Mouse (Mus musculus) hindbrain, embryonic 10.5 days (tissue): Measurements from ENCODE around the gene Nme1. TPM values are rescaled to one million over a fixed set of nuclear protein-coding genes. Genes with fewer than 3 reads are reported as not detected.

Experiments
- DNase-seq: peaks from one replicate; pipeline ENCODE4 v3.0.0-alpha.2; 2017; ENCODE audit warnings: low spot score
- H3K27ac ChIP-seq: fragments of 300-500 bp; sonication (generic); 2 replicates; pipeline ENCODE4 v1.5.1; 2016; ENCODE audit warnings: mild to moderate bottlenecking, moderate library complexity
- H3K27me3 ChIP-seq: fragments of 300-500 bp; sonication (generic); 2 replicates; pipeline ENCODE4 v1.6.1; 2016; ENCODE audit warnings: mild to moderate bottlenecking; ENCODE audit not compliant: poor library complexity, insufficient read depth, severe bottlenecking
- H3K36me3 ChIP-seq: fragments of 300-500 bp; sonication (generic); 2 replicates; pipeline ENCODE4 v1.6.1; 2016; ENCODE audit warnings: mild to moderate bottlenecking, moderate library complexity
- H3K4me1 ChIP-seq: fragments of 300-500 bp; sonication (generic); replicated peaks from 2 replicates; pipeline ENCODE4 v1.6.1; 2016; ENCODE audit warnings: mild to moderate bottlenecking
- H3K4me3 ChIP-seq: fragments of 300-500 bp; sonication (generic); 2 replicates; pipeline ENCODE4 v1.5.1; 2016; ENCODE audit warnings: mild to moderate bottlenecking, moderate library complexity
- H3K9me3 ChIP-seq: fragments of 300-500 bp; sonication (generic); 2 replicates; pipeline ENCODE4 v1.6.1; 2016; ENCODE audit warnings: mild to moderate bottlenecking, moderate library complexity
- WGBS: fragments of 180-500 bp; shearing (Covaris S2); methylation state at CpG from one replicate; pipeline ENCODE4 v1.1.7; 2016; 5-methylcytosine and 5-hydroxymethylcytosine counted together
- polyA plus RNA-seq: library from polyadenylated mRNA; unstranded; fragments of >200 nt; fragmentation: Nextera tagmentation; extraction: Ambion mirVana; gene quantifications from 2 replicates; pipeline ENCODE4 v1.2.1, GENCODE M21; 2016

The Nme1 gene
- polyA plus RNA-seq: 314 and 317 TPM in 2 replicates

GRCm38 (mm10) chr11:93968005-93968847 is at the start of gene Nme1, which contains the start of gene Gm20390:
TSS of gene Nme1 (minus strand) at chr11:93968521.
TSS of gene Gm20390 (minus strand) at chr11:93968293.
- no peaks in the 10 kb centered on the region for H3K9me3 ChIP-seq
- peak within 1 kb of the TSS; percentile 92 for H3K27ac ChIP-seq
- H3K36me3 ChIP-seq: peaks cover 30% of the 10 kb centered on the region
- peak; percentile 98 for DNase-seq
- H3K4me1 ChIP-seq: peaks cover 19% of the 10 kb centered on the region
- WGBS: under 1% methylated on average over 40 of the region's 40 CpGs
- no peaks in the 10 kb centered on the region for H3K27me3 ChIP-seq
- H3K4me3 ChIP-seq: peak within 1 kb of the TSS; percentile 77

GRCm38 (mm10) chr11:94003346-94003745 is 35.0 kb upstream of the Nme1 start:
- 91% methylated on average over 2 of the region's 2 CpGs for WGBS

DNA sequence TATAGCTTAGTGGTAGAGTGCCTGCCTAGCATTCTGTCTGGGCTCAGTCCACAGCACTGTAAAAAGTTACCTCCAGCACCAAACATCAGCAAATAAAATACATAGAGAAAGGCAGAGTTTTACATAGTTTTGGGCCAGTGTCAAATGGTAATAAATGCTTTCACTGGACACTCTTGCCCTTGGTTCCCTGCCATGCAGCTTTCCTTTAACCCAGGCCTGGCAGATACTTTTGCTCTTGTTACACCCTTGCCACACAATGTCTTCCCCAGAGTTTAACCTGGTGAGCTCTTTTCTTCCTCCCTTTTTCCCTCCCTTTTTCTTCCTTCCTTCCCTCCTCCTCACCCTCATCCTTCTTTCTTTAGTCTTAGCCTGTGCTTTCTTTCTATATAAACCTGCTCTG is 31.0 kb upstream of the Nme1 start:
- no peak overlapping the region for H3K4me3 ChIP-seq
- H3K27me3 ChIP-seq: no peaks in the 10 kb centered on the region
- peaks cover 40% of the 10 kb centered on the region for H3K4me1 ChIP-seq
- peaks cover 9% of the 10 kb centered on the region; the same call in 1 of the 2 replicates for H3K36me3 ChIP-seq
- DNase-seq: no peak
- H3K27ac ChIP-seq: no peak overlapping the region
- 0 out of 2 replicates have a peak, but pooled peaks cover 3% of the 10 kb centered on the region for H3K9me3 ChIP-seq

More at GRCm38 (mm10) chr11:94003346-94003745, 35.0 kb upstream of the Nme1 start:
- H3K36me3 ChIP-seq: peaks cover 13% of the 10 kb centered on the region; the same call in 1 of the 2 replicates
- H3K9me3 ChIP-seq: 0 out of 2 replicates have a peak, but pooled peaks cover 3% of the 10 kb centered on the region
- no peaks in the 10 kb centered on the region for H3K27me3 ChIP-seq
- peaks cover 8% of the 10 kb centered on the region for H3K4me1 ChIP-seq
- no peak for DNase-seq
- no peak overlapping the region for H3K4me3 ChIP-seq
- H3K27ac ChIP-seq: no peak overlapping the region

DNA sequence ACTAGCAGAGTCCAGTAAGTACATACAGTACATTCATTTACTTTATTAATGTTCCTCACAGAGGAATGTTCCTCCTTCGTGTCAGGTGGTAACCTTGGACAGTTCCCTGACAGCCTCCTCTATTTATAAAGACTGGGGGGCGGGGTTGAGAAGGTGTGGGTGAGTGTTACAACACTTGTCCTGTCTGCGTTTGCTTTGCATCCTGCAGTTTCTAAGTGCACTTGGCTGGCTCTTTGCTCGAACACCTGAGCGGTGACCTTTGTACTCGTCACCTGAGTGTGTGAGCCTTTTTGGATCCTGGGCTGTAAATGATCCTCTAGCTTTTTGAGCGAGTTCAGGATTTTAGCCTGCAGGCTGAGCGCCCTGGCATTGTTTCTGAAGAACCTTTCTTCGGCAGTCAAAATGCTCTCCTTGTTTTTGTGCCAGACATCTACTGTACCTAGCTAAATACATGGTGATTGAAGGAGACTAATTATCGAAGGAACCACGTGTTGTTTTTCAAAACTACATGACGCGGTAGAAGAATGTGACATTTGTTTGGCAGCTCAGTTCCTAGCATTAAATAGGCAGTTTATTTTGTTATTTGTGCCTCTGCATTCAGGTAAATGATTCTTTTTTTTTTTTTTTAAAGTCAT is 28.9 kb upstream of the Nme1 start:
- peaks cover 40% of the 10 kb centered on the region for H3K4me1 ChIP-seq
- peak overlapping the region; percentile 87 for H3K4me3 ChIP-seq
- 43% methylated on average over 13 of the region's 13 CpGs for WGBS
- H3K27me3 ChIP-seq: no peaks in the 10 kb centered on the region
- peaks cover under 1% of the 10 kb centered on the region; the same call in 1 of the 2 replicates for H3K36me3 ChIP-seq
- no peak overlapping the region; the same call in 1 of the 2 replicates for H3K27ac ChIP-seq
- no peak for DNase-seq
- no peaks in the 10 kb centered on the region for H3K9me3 ChIP-seq

GRCm38 (mm10) chr11:93996306-93997140 is 28.2 kb upstream of the Nme1 start:
- under 1% methylated on average over 58 of the region's 58 CpGs for WGBS
- H3K27ac ChIP-seq: peak overlapping the region; percentile 93
- peaks cover 40% of the 10 kb centered on the region for H3K4me1 ChIP-seq
- peak overlapping the region; percentile 87 for H3K4me3 ChIP-seq
- no peaks in the 10 kb centered on the region for H3K36me3 ChIP-seq
- H3K27me3 ChIP-seq: no peaks in the 10 kb centered on the region
- DNase-seq: peak; percentile 82
- H3K9me3 ChIP-seq: no peaks in the 10 kb centered on the region

DNA sequence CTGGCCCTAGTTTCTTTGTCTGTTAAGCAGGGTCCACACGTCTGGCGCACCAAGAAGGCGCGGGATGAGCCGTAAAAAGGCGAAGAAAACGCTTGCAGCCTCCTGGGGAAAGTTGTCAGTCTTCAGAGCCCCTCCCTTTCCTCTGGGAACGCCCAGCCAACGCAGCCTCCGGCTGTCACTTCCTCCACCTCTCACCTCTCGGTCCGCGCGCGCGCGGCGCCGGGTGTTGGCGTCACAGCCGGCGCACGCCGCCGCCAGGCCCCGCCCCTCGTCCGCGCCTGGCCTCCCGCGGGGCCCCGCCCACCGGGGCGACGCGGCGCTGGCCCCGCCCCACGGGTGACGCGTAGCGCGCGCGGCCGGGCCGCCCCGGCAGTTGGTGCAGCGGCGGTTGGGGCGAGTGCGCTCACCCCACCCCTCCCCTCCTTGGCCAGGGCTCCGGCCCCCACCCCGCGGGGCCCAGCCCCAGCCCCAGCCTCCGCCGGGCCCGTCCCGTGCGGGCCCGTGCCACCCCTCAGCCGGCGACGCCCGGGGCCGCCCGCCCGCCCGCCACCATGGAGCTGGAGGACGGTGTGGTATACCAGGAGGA is 27.5 kb upstream of the Nme1 start, which contains the start of gene Spag9:
TSS of gene Spag9 (plus strand) at position 372 of the 586 bp plus-strand sequence.
- H3K4me1 ChIP-seq: peaks cover 40% of the 10 kb centered on the region
- H3K4me3 ChIP-seq: peak within 1 kb of the TSS; percentile 87
- peak within 1 kb of the TSS; percentile 93 for H3K27ac ChIP-seq
- no peaks in the 10 kb centered on the region for H3K36me3 ChIP-seq
- DNase-seq: peak; percentile 95
- no peaks in the 10 kb centered on the region for H3K9me3 ChIP-seq
- no peaks in the 10 kb centered on the region for H3K27me3 ChIP-seq
- WGBS: under 1% methylated on average over 70 of the region's 70 CpGs

DNA sequence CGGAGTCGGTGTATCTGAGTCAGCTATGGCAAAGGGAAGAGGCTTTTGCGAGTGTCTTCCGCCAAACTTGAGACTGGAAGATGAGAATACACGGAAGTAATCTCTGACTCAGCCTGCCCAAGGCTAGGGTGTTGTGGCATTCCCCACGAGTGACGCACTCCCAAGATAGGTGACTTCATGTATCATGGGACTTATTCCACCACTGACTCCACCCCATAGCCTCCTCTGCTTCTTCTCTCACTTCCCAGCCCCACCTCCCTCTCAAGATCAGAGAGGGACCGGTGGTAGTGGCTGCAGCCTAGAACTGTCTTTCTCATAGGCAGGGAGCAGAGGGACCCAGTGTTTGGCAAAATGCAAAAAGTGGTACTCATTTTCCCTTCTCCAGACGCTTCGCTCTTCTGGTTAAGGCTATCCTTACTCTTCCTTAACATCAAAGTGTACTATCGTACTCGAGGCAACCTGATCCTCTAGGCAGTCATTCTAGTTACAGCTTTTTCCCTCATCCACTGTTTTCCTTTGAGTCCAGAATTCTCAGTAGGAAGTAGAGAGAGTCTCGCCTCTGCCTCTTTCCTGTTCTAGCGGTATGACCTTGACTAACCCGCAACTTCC is 26.9 kb upstream of the Nme1 start:
- H3K36me3 ChIP-seq: no peaks in the 10 kb centered on the region
- DNase-seq: peak; percentile 41
- 11% methylated on average over 15 of the region's 15 CpGs for WGBS
- no peaks in the 10 kb centered on the region for H3K9me3 ChIP-seq
- H3K27me3 ChIP-seq: no peaks in the 10 kb centered on the region
- H3K4me3 ChIP-seq: peak overlapping the region; percentile 87
- peak overlapping the region; percentile 93 for H3K27ac ChIP-seq
- H3K4me1 ChIP-seq: peaks cover 40% of the 10 kb centered on the region

DNA sequence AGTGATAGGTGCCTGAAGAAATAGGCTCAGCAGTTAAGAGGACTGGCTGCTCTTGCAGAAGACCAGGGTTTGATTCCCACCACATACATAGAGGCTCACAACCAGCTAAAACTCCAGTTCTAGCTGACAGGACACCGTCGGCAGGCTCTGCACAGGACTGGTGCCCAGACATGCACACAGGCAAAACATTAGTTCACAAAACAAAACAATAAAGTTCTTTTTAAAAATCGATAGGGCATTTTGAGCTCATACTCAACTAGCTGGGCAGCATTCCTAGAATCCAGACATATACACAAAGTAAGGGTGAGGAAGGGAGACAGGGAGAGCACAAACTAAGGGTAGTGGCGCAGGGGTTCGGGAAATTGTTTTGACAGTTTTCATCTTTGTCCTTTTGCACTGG is 26.2 kb upstream of the Nme1 start:
- Histone ChIP-seq H3K36me3 (no peaks in the 10 kb centered on the region), H3K27ac (peak overlapping the region; percentile 93), H3K4me3 (peak overlapping the region; percentile 87), H3K4me1 (peaks cover 40% of the 10 kb centered on the region), H3K9me3 (no peaks in the 10 kb centered on the region), H3K27me3 (no peaks in the 10 kb centered on the region)
- 62% methylated on average over 5 of the region's 5 CpGs for WGBS
- DNase-seq: no peak

- WGBS: 70% methylated on average over 12 of the region's 12 CpGs
- H3K27ac ChIP-seq: no peak overlapping the region
- H3K27me3 ChIP-seq: no peaks in the 10 kb centered on the region
- no peaks in the 10 kb centered on the region for H3K36me3 ChIP-seq
- H3K9me3 ChIP-seq: no peaks in the 10 kb centered on the region
- no peaks in the 10 kb centered on the region for H3K4me1 ChIP-seq
- no peak for DNase-seq
- no peak overlapping the region for H3K4me3 ChIP-seq
Observed at GRCm38 (mm10) chr11:93988328-93989062, 20.2 kb upstream of the Nme1 start.

GRCm38 (mm10) chr11:93987625-93988327 is 19.5 kb upstream of the Nme1 start:
- H3K4me1 ChIP-seq: no peaks in the 10 kb centered on the region
- no peaks in the 10 kb centered on the region for H3K9me3 ChIP-seq
- H3K27me3 ChIP-seq: no peaks in the 10 kb centered on the region
- WGBS: 80% methylated on average over 8 of the region's 8 CpGs
- no peaks in the 10 kb centered on the region for H3K36me3 ChIP-seq
- no peak for DNase-seq
- no peak overlapping the region for H3K27ac ChIP-seq
- H3K4me3 ChIP-seq: no peak overlapping the region

- Histone ChIP-seq H3K4me3 (no peak overlapping the region), H3K27ac (no peak overlapping the region), H3K9me3 (no peaks in the 10 kb centered on the region), H3K27me3 (no peaks in the 10 kb centered on the region), H3K36me3 (no peaks in the 10 kb centered on the region), H3K4me1 (no peaks in the 10 kb centered on the region)
- DNase-seq: no peak
- 85% methylated on average over 4 of the region's 4 CpGs for WGBS
Observed at GRCm38 (mm10) chr11:93987026-93987425, 18.7 kb upstream of the Nme1 start.
